Mouse (Mus musculus) bone marrow macrophage, adult 2 months (primary cell): ENCODE measurements around the gene Hikeshi. TPM values are rescaled to one million over a fixed set of nuclear protein-coding genes. Genes with fewer than 3 reads are reported as not detected.

Experiments
- H3K27ac ChIP-seq: 2 replicates; pipeline ENCODE4 v1.5.1; 2012; ENCODE audit warnings: low read depth, low read length; ENCODE audit not compliant: insufficient read depth
- H3K4me1 ChIP-seq: 2 replicates; pipeline ENCODE4 v1.6.1; 2012; ENCODE audit warnings: low read length; ENCODE audit not compliant: control insufficient read depth, insufficient read depth
- H3K4me3 ChIP-seq: 2 replicates; pipeline ENCODE4 v1.5.1; 2012; ENCODE audit warnings: mild to moderate bottlenecking, low read length, moderate library complexity; ENCODE audit not compliant: insufficient read depth
- CTCF ChIP-seq: IDR thresholded peaks from 2 replicates; pipeline ENCODE4 v1.5.1; 2012; ENCODE audit warnings: low read depth, mild to moderate bottlenecking, low read length, moderate library complexity
- POLR2A ChIP-seq: IDR thresholded peaks from 2 replicates; pipeline ENCODE4 v1.6.1; 2012; ENCODE audit warnings: mild to moderate bottlenecking, low read depth, low read length, borderline replicate concordance
- polyA plus RNA-seq: library from polyadenylated mRNA; stranded (reverse); fragments of >200 nt; gene quantifications from 2 replicates; pipeline ENCODE4 v1.2.4, GENCODE M21; 2012; ENCODE audit not compliant: missing spikeins, insufficient read depth, insufficient read length

Gene Hikeshi
- polyA plus RNA-seq, 1 experiment, result 35.0 TPM

DNA sequence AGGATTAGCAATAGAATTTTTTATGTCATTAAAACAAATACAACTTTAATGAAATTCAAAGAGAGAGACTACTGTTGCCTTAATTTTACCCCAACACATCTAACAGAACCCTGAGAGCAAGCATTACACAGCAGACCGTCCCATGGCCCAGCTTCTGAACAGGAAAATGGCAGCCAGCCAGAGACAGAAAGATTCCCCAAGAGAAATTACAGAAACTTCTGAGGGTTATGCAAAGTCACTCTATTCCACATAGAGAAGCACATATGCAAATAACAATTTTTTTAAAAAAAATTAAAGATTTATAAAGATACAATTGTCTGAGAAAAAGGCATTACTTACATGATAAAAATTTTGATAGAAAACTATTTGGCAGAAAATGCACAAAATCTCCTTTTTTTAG, 61.3 kb downstream of the Hikeshi start:
- no peak overlapping the region for H3K4me3 ChIP-seq
- no peaks in the 10 kb centered on the region for H3K4me1 ChIP-seq
- TF ChIP-seq POLR2A (no peak), CTCF (no peak)
- H3K27ac ChIP-seq, result no peak overlapping the region

Other genes starting within 250 kb of the Hikeshi start
- gene Ccdc81, start 37.6 kb downstream of the Hikeshi start, polyA plus RNA-seq, result not detected in 2 replicates
- gene Eed, start 39.8 kb upstream of the Hikeshi start, polyA plus RNA-seq, result 71.9 and 74.8 TPM in 2 replicates
- gene Picalm, start 189.0 kb upstream of the Hikeshi start, polyA plus RNA-seq, result 430 and 434 TPM in 2 replicates